Mouse (Mus musculus) cerebellum, adult (tissue): ENCODE data around the gene Fhit.

Source experiments
- ATAC-seq: cut with Nextera tagmentation; 2 replicates; pipeline ENCODE4 v1.9.2; 2017; ENCODE audit warnings: mild to moderate bottlenecking, moderate library complexity, mixed read lengths; ENCODE audit not compliant: insufficient number of reproducible peaks, low FRiP score, low TSS enrichment

Fhit gene

DNA sequence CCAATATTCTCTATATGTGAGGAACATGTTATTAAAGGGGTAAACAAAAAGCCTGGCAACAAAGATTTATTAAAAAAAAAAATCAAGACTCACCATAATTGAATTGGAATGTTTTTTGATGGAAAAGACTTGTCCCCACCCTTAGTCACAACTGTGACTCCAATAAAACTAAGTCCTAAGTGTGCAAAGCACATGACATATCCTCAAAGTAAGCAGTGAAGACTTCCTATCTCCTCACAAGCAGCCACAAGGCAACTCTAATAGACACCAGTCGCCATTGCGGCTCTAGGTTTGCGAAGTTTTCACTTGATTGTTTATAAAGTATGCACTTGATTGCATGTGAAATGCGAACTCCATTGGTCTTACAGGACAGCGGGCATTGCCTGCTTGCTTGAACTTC is 956.1 kb downstream of the Fhit start:
- no peak for ATAC-seq

- ATAC-seq = no peak
These were observed 956.5 kb downstream of the Fhit start for GRCm38 (mm10) chr14:10205290-10205689.

DNA sequence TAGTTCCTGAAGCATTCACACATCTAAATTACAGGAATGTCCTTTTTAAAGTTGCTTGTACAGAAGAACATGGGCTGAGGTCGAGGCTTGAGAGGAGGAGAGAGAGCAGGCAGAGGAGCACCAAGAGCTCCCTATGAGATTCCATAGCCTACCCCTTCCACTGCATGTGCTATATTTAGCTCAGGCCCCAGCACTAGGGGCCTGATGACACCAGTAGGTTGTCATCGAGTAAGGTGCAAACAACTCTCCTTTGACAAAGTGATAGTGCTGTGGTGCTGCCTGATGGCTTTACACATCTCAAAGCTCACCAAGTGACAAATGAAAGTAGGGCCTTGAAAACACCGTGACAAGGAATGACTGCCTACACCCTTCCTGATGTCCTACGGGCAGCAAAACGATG is 967.7 kb downstream of the Fhit start:
- no peak for ATAC-seq

DNA sequence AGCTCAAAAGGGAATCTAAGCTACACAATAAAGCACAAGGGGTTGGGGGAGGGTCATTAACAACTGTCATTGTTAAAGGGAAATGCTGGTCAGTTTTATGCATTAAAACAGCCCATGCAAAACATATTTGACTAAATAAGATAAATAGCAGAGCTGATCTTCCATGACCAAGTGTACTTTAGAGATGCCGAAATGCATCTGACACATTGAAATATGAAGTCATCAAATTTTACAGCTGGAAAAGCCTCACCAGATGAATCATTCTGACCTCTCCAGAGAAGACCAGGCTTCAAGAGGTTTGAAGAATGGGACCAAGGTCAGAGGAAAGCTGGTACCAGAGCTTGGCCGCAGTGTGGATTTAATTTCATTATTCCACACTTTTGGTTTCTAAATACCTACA is 990.1 kb downstream of the Fhit start:
- ATAC-seq = no peak

- ATAC-seq = no peak
These were observed 995.0 kb downstream of the Fhit start for GRCm38 (mm10) chr14:10166641-10167429.

DNA sequence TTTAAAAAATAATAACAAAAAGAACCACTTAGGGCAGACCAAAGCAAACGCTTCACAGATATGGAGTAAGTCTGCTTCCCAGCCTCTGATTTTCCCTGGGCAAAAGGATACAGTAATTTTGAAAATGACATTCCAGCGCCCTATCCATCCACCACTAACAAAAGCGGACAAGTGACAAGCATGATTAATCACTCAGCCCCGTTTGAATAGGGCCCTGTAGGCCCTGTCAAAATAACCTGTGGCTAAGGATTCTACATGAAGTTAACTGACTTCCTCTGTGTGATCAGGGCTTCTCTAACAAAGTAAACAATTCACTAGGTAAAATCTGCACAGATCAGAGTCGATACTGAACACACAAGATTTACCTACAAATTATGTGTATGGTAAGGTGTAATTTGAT is 1012.0 kb downstream of the Fhit start:
- no peak for ATAC-seq

- no peak for ATAC-seq
These were observed 1022.5 kb downstream of the Fhit start for GRCm38 (mm10) chr14:10139311-10139710.

DNA sequence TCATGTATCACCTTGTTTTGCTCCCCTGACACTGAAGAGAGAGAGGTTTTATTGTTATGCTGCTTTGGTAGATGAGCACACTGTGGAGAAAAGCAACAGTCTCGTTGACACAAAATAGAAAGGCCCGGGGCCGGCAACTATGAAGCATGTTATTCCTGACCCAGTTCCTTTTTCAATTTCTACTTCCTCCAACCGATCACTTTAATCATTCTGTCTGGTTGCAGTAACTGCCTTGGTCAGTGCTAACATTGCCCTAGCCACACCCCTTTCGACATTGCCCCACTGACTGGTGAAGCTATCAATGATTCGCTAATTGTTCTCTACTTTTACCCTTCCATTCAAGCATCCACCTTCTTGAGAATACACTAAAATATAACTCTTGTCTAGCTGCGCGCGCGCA is 1028.0 kb downstream of the Fhit start:
- ATAC-seq = no peak

DNA sequence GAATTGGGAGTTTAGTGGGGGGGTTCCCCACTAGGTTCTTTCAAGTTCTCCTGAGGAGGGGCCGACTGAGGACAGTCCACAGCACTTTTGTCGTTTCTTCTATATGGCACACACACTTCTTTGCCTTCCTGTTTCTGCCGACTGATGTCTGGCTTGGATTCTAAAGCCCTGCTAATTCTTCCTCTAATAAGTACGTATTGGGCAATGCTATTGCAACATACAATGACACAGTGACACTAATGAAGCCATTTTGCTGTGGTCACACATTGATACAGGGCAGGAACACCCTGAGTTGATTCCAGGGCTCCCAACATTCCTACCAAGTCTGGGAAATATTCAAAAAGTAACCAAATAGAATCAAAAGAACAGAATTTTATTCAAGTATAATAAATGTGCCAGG is 1032.2 kb downstream of the Fhit start:
- ATAC-seq = no peak

GRCm38 (mm10) chr14:10129088-10129487 is 1032.7 kb downstream of the Fhit start:
- no peak for ATAC-seq

GRCm38 (mm10) chr14:10126536-10126935 is 1035.3 kb downstream of the Fhit start:
- no peak for ATAC-seq

GRCm38 (mm10) chr14:10122176-10122575 is 1039.7 kb downstream of the Fhit start:
- ATAC-seq = no peak

DNA sequence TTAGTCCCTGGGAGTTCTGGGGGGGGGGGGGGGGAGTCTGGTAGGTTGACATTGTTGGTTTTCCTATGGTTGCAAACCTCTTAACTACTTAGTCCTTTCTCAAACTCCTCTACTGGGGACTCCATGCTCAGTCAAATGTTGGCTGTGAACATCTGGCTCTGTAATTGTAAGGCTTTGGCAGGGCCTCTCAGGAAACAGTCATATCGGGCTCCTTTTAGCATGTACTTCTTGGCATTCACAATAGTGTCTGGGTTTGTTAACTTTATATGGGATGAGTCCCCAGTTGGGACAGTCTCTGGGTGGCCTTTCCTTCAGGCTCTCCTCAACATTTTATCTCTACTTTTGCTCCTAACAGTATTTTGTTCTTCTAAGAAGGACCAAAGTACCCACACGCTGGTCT is 1065.6 kb downstream of the Fhit start:
- no peak for ATAC-seq

GRCm38 (mm10) chr14:10079062-10079461 is 1082.8 kb downstream of the Fhit start:
- no peak for ATAC-seq

- no peak for ATAC-seq
These were observed 1111.9 kb downstream of the Fhit start for GRCm38 (mm10) chr14:10049947-10050346.

DNA sequence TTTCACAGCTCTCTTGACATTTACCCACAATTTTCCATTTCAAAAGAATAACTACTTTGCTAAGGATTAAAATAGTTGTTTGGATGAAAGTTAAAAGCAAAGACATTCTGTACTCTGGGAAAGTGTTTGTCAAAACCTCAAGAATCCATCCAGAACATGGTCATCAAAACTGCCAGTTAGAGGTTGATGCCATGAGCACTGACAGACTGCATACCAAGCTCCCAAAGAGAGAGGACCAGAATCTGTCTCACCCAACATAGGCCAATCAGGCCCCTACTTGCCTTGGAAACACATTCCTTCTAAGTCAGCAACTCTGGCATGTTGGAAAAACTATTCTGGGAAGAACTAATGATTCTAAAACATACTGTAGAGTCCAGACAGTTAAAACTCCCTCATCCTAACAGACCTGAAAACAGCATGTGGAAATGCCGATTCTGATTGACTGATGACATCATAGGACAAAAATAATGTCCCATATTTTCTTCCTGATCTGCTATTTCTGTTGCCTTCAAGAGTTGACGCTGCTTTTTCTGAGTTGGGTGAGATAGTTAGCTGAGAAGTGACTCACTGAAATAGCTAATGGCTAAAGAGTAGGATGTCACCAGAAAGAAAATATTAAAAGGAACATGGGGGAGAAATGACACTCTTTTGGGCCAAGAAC is 1114.6 kb downstream of the Fhit start:
- no peak for ATAC-seq

DNA sequence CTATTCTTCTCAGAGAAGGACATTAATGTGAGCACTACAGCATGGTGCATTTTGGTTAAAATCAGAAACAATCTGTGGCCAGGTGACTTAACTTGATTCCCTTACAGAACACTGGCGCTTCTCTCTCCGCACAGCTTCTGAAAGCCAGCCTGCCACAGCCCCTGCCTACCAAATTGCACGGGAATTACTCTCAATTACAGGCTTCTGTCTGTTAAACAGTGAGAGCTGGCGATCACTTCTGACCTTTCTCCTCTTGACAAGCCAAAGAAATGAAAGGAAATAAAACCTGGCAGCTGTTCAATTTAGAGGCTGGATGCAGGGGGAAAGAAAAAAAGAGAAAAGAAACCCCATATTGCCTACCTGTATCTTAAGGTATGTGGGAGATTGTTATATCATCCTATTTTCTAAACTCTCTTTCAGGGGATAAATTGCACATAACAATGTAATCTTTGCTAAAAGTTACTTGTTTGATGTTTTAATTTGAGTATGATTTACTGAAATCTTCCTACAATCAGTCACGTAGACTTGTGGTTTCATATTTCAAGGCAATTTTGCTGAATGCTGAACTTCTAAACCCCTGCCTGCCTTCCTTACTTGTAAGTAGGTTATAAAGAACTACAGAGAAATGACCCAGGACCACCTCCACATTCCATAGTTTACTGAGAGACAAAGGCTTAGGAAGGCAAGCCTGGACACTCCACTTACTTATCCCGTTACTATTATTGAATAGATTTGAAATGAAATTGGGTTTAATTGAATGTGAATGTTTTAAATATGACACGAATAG is 1115.3 kb downstream of the Fhit start:
- no peak for ATAC-seq

DNA sequence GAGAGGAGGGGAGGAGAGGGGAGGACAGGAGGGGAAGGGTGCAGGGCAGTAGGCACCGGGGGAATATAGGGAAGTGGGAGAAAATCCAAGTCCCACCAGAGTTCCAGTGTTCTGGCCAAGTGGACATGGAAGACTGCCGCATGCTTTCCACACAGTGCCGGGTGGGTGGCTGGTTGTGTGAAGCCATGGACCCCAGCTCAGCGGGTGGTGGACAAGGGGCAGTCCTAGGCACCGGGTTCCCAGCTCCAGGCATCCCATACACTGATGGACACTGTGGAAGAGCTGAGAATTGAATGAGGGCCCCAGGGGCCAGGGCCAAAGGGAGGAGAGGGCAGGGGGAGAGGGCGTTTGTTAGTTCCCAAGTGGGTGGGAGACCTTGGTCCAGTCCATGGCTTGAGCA is 1123.8 kb downstream of the Fhit start:
- no peak for ATAC-seq

GRCm38 (mm10) chr14:10036685-10037215 is 1125.1 kb downstream of the Fhit start:
- ATAC-seq = no peak

DNA sequence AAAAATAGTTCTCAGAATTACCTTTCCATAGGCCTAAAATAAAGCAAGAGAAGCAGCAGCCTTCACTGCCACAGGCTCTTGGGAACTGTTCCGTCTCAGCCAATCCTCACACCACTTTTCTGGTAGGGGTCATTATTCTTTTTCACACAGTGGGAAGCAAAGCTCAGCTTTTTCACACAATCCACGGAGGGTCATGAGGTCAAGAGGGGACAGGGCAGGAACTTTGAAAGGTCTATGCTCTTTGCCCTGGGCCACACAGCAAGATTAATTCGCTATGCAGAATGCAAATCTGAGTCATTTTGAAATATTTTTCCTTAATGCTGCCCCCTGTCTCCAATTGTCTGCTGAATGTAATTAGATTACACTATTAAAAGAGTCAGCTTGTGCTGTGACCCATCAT is 1126.2 kb downstream of the Fhit start:
- ATAC-seq = no peak

DNA sequence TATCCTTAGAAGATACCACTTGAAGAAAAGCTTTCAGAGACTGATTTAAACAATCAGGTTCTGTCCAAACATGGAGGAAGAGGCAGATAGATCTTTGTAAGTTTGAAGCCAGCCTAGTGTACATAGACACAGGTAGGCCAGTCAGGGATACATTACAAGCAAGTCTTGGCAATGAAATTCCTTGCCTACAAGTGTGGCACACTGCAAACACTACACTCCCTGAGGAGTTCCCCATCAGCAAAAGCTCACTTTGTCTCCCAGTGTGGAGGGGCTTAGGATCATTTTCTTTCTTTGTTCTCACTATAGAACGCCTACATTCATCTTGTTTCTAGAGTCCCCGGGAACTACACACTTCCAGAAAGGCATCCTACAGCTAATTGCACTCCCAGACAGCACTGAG is 1126.6 kb downstream of the Fhit start:
- ATAC-seq = no peak
